Comparison of ENCODE assay signal across 26 mouse cellular contexts in genomic region chr6:29772236-29772635, GRCm38 (mm10).
"Had no signal": no experiment of that assay in that cellular context is flagged by ENCODE, and none has a peak within 500 bp of the region (broad histone marks: within the 10 kb centered on the region; RNA-seq: fewer than 3 reads in every experiment).

No protein-coding gene starts in this region.

- H3K27ac ChIP-seq: gastrocnemius, adult 2 months; heart, adult 2 months; heart, embryonic 13.5 days; heart, embryonic 15.5 days; hindbrain, embryonic 13.5 days; hindbrain, embryonic 15.5 days; hindbrain, postnatal 0 days; limb, embryonic 13.5 days; limb, embryonic 15.5 days; liver, embryonic 13.5 days; liver, embryonic 15.5 days had no signal

- H3K4me3 ChIP-seq: gastrocnemius, adult 2 months; heart, adult 2 months; heart, embryonic 13.5 days; heart, embryonic 15.5 days; hindbrain, embryonic 13.5 days; hindbrain, embryonic 15.5 days; limb, embryonic 13.5 days; limb, embryonic 15.5 days; liver, embryonic 13.5 days; liver, embryonic 15.5 days had no signal

- DNase-seq: gastrocnemius, adult 2 months; gastrocnemius, postnatal 10 days; gastrocnemius, postnatal 25 days; heart, adult 11 months; heart, adult 2 months; heart, postnatal 14 days; heart, postnatal 36 days; kidney, adult 11 months; kidney, adult 8-10 months; kidney, postnatal 10 days; kidney, postnatal 25 days; kidney, postnatal 4 days; left cerebral cortex, postnatal 4 days; liver, embryonic 13.5 days; liver, postnatal 0 days had no signal

- H3K4me2 ChIP-seq: heart, embryonic 11.5 days; heart, embryonic 13.5 days; heart, embryonic 15.5 days; hindbrain, embryonic 13.5 days; hindbrain, embryonic 15.5 days; limb, embryonic 13.5 days; limb, embryonic 15.5 days; liver, embryonic 11.5 days; liver, embryonic 13.5 days; liver, embryonic 15.5 days had no signal

- ATAC-seq: hindbrain, postnatal 0 days; intestine, embryonic 16.5 days; liver, postnatal 0 days had no signal

- H3K9ac ChIP-seq: heart, embryonic 13.5 days; heart, embryonic 15.5 days; hindbrain, embryonic 13.5 days; hindbrain, embryonic 15.5 days; limb, embryonic 13.5 days; limb, embryonic 15.5 days; liver, embryonic 13.5 days; liver, embryonic 15.5 days; liver, postnatal 0 days had no signal

- H3K27me3 ChIP-seq: heart, embryonic 13.5 days; heart, embryonic 15.5 days; hindbrain, embryonic 13.5 days; hindbrain, embryonic 15.5 days; limb, embryonic 13.5 days; limb, embryonic 15.5 days; liver, embryonic 13.5 days; liver, embryonic 15.5 days had no signal

- H3K36me3 ChIP-seq: heart, embryonic 13.5 days; heart, embryonic 15.5 days; hindbrain, embryonic 13.5 days; hindbrain, embryonic 15.5 days; limb, embryonic 15.5 days; liver, embryonic 13.5 days; liver, embryonic 15.5 days had no signal

- H3K9me3 ChIP-seq: heart, embryonic 13.5 days; heart, embryonic 15.5 days; hindbrain, embryonic 13.5 days; hindbrain, embryonic 15.5 days; limb, embryonic 13.5 days; limb, embryonic 15.5 days; liver, embryonic 13.5 days; liver, embryonic 15.5 days had no signal
